In the genomic region with DNA sequence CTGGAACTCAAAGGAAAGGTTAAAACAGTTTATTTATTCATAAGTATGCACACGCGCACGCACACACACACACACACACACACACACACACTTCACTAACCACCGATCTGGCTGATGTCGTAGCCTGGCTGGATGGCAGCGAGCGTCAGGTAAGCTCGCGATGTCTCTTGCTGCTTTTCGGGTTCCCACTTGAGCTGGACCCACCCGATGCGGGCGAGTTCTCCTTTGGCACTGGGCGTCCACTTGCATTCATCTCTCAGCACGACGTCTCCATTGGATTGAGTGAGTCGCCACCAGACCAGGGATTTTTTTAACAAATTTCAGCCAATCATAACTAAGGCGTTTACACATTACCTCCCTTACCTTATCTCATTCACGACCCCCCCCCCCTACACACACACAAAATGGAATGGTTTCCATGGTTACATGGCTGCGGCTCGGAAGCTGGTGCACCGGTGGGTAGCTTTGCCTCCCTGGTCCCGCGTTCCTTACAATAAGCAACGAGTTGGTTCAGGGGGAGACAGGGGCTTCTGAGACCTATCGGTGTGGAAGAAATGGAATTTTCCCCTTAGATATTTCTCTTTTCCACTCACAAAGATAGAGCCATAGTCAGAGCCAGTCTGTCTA, we compare ENCODE assay signal across 25 mouse cellular contexts. TPM values are rescaled to one million over a fixed set of nuclear protein-coding genes. Genes with fewer than 3 reads are reported as not detected.
DNase-seq lines count a peak whose midpoint lies in the region; ATAC-seq and TF ChIP-seq lines count a peak whose summit lies in the region.
"Had no signal": no experiment of that assay in that cellular context is flagged by ENCODE, and none has a peak within 500 bp of the region (broad histone marks: within the 10 kb centered on the region; RNA-seq: fewer than 3 reads in every experiment).

No protein-coding gene starts in this region.

- H3K9me3 ChIP-seq in forebrain, embryonic 15.5 days = no peaks in the 10 kb centered on the region
- H3K9me3 ChIP-seq in forebrain, embryonic 11.5 days (ENCODE audit: control insufficient read depth, low read length) = no peaks in the 10 kb centered on the region
- H3K9me3 ChIP-seq in stomach, embryonic 14.5 days (ENCODE audit: control insufficient read depth, low read depth, low read length) = no peaks in the 10 kb centered on the region
- no peaks in the 10 kb centered on the region for H3K9me3 ChIP-seq in stomach, postnatal 0 days (ENCODE audit: control insufficient read depth, low read length)
- H3K9me3 ChIP-seq: embryonic facial prominence, embryonic 10.5 days; megakaryocyte, embryonic 14.5 days had no signal

- DNase-seq in forebrain, embryonic 11.5 days (ENCODE audit: low spot score) = no peak
- DNase-seq in layer of hippocampus, adult 9-11 months = peak; percentile 13
- no peak for DNase-seq in layer of hippocampus, adult 18-20 months (ENCODE audit: low spot score in 2 of 2)
- DNase-seq in stomach, postnatal 0 days (ENCODE audit: low spot score) = no peak
- no peak for DNase-seq in right cerebral cortex, postnatal 36 days (ENCODE audit: low spot score in 2 of 2)
- DNase-seq in T-cell, adult 2 months (ENCODE audit: low spot score) = no peak
- DNase-seq: adrenal gland, adult 8-10 months; cerebellum, adult 11 months; cerebellum, postnatal 25 days; heart, adult 18-20 months; kidney, adult 2 months; kidney, postnatal 14 days; liver; liver, postnatal 0 days; right cerebral cortex, adult 18-20 months; thymus, postnatal 25 days had no signal

- H3K4me2 ChIP-seq in forebrain, embryonic 15.5 days (replicated peaks) = no peak overlapping the region
- H3K4me2 ChIP-seq in forebrain, embryonic 11.5 days (ENCODE audit: low read depth, low read length, severe bottlenecking) = no peak overlapping the region
- H3K4me2 ChIP-seq in stomach, embryonic 14.5 days (replicated peaks; ENCODE audit: low read depth, low read length) = no peak overlapping the region
- no peak overlapping the region for H3K4me2 ChIP-seq in stomach, postnatal 0 days (replicated peaks; ENCODE audit: low read depth)

- WGBS in forebrain, embryonic 15.5 days = 75% methylated on average over 26 of the region's 26 CpGs
- 80% methylated on average over 26 of the region's 26 CpGs for WGBS in forebrain, embryonic 11.5 days
- WGBS in stomach, embryonic 14.5 days = 71% methylated on average over 26 of the region's 26 CpGs
- WGBS in stomach, postnatal 0 days = 60% methylated on average over 26 of the region's 26 CpGs

- H3K4me1 ChIP-seq in forebrain, embryonic 15.5 days = peaks cover 5% of the 10 kb centered on the region; the same call in 1 of the 2 replicates
- H3K4me1 ChIP-seq in forebrain, embryonic 11.5 days (replicated peaks; ENCODE audit: control insufficient read depth, insufficient read depth, low read length) = peaks cover 3% of the 10 kb centered on the region; the same call in 1 of the 2 replicates
- H3K4me1 ChIP-seq in stomach, embryonic 14.5 days (ENCODE audit: control insufficient read depth, insufficient read depth, low read length) = no peaks in the 10 kb centered on the region
- no peaks in the 10 kb centered on the region for H3K4me1 ChIP-seq in stomach, postnatal 0 days (replicated peaks; ENCODE audit: control insufficient read depth, insufficient read depth)
- H3K4me1 ChIP-seq: megakaryocyte, embryonic 14.5 days had no signal

- H3K36me3 ChIP-seq in forebrain, embryonic 15.5 days = 0 out of 2 replicates have a peak, but pooled peaks cover 3% of the 10 kb centered on the region
- H3K36me3 ChIP-seq in forebrain, embryonic 11.5 days (ENCODE audit: control insufficient read depth, insufficient read depth, low read length) = no peaks in the 10 kb centered on the region
- H3K36me3 ChIP-seq in stomach, embryonic 14.5 days (ENCODE audit: control insufficient read depth, insufficient read depth, low read length) = no peaks in the 10 kb centered on the region; the same call in 1 of the 2 replicates
- H3K36me3 ChIP-seq in stomach, postnatal 0 days (ENCODE audit: control insufficient read depth, insufficient read depth, low read length) = no peaks in the 10 kb centered on the region

- H3K27me3 ChIP-seq in forebrain, embryonic 15.5 days = no peaks in the 10 kb centered on the region
- no peaks in the 10 kb centered on the region for H3K27me3 ChIP-seq in forebrain, embryonic 11.5 days (ENCODE audit: control insufficient read depth, insufficient read depth, low read length)
- H3K27me3 ChIP-seq in stomach, embryonic 14.5 days (ENCODE audit: control insufficient read depth, insufficient read depth, low read length) = no peaks in the 10 kb centered on the region
- H3K27me3 ChIP-seq in stomach, postnatal 0 days (ENCODE audit: control insufficient read depth, insufficient read depth, low read length) = no peaks in the 10 kb centered on the region
- H3K27me3 ChIP-seq: CH12.LX; megakaryocyte, embryonic 14.5 days had no signal

- TF ChIP-seq CTCF in stomach, postnatal 0 days (IDR thresholded peaks at IDR 0.05; ENCODE audit: low read depth) = no peak

- ATAC-seq in forebrain, embryonic 15.5 days (replicated peaks) = 0 out of 2 replicates have a peak, but pooled peaks have one; percentile 23
- ATAC-seq in forebrain, embryonic 11.5 days (replicated peaks; ENCODE audit: low FRiP score) = no peak
- ATAC-seq in stomach, embryonic 14.5 days (ENCODE audit: insufficient number of reproducible peaks, insufficient read depth, low FRiP score, low read depth) = 0 out of 2 replicates have a peak, but pooled peaks have one; percentile 6
- ATAC-seq in stomach, postnatal 0 days (ENCODE audit: low FRiP score, low TSS enrichment) = no peak
- ATAC-seq: liver, postnatal 0 days had no signal

- no peak overlapping the region for H3K27ac ChIP-seq in forebrain, embryonic 15.5 days (replicated peaks)
- H3K27ac ChIP-seq in forebrain, embryonic 11.5 days (ENCODE audit: low read depth, low read length) = no peak overlapping the region
- no peak overlapping the region for H3K27ac ChIP-seq in stomach, embryonic 14.5 days (ENCODE audit: low read length)
- H3K27ac ChIP-seq in stomach, postnatal 0 days (replicated peaks) = no peak overlapping the region
- H3K27ac ChIP-seq: embryonic facial prominence, embryonic 10.5 days had no signal

- no peak overlapping the region for H3K9ac ChIP-seq in forebrain, embryonic 15.5 days (replicated peaks)
- no peak overlapping the region for H3K9ac ChIP-seq in forebrain, embryonic 11.5 days (ENCODE audit: low read length)
- H3K9ac ChIP-seq in stomach, embryonic 14.5 days (replicated peaks; ENCODE audit: low read depth, low read length) = no peak overlapping the region
- no peak overlapping the region for H3K9ac ChIP-seq in stomach, postnatal 0 days (ENCODE audit: low read length)
- H3K9ac ChIP-seq: liver, postnatal 0 days had no signal

- H3K4me3 ChIP-seq in forebrain, embryonic 15.5 days = no peak overlapping the region
- H3K4me3 ChIP-seq in forebrain, embryonic 11.5 days (ENCODE audit: low read depth, low read length) = no peak overlapping the region
- no peak overlapping the region for H3K4me3 ChIP-seq in stomach, embryonic 14.5 days (ENCODE audit: low read depth, low read length)
- H3K4me3 ChIP-seq in stomach, postnatal 0 days (ENCODE audit: low read depth, low read length) = no peak overlapping the region
- H3K4me3 ChIP-seq: embryonic facial prominence, embryonic 10.5 days; erythroblast, embryonic 14.5 days; megakaryocyte, embryonic 14.5 days had no signal

- TF ChIP-seq EP300 in stomach, postnatal 0 days (optimal IDR thresholded peaks at IDR 0.05) = no peak

RNA-seq across cellular contexts. Expression of a gene that starts 10.5 kb away (rescaled TPM):
- 0.19 TPM in 1 of 2 replicates, not detected in the other for polyA plus RNA-seq in forebrain, embryonic 15.5 days (2015; fragmentation: Nextera tagmentation; extraction: Ambion mirVana)
- polyA plus RNA-seq in forebrain, embryonic 11.5 days (2014; fragmentation: Nextera tagmentation; extraction: Ambion mirVana) = not detected in 2 replicates
- not detected for total RNA-seq in layer of hippocampus, adult 18-20 months (2021)
- polyA plus RNA-seq in stomach, embryonic 14.5 days (2014; fragmentation: Nextera tagmentation; extraction: Ambion mirVana) = 0.13 and 0.35 TPM in 2 replicates
- polyA plus RNA-seq in stomach, postnatal 0 days (2015; fragmentation: Nextera tagmentation; extraction: Ambion mirVana) = 0.21 and 0.22 TPM in 2 replicates
- total RNA-seq: adrenal gland, adult 8-10 months; CH12.LX; layer of hippocampus, postnatal 10 days; left cerebral cortex, postnatal 25 days had no signal
- polyA plus RNA-seq: erythroblast, embryonic 14.5 days had no signal

RNA-seq across cellular contexts. Expression of a gene that starts 25.9 kb away (rescaled TPM):
- 84.1 and 90.4 TPM in 2 replicates for polyA plus RNA-seq in forebrain, embryonic 15.5 days (2015; fragmentation: Nextera tagmentation; extraction: Ambion mirVana)
- polyA plus RNA-seq in forebrain, embryonic 11.5 days (2014; fragmentation: Nextera tagmentation; extraction: Ambion mirVana) = 119 and 121 TPM in 2 replicates
- total RNA-seq in layer of hippocampus, adult 18-20 months (2021) = 10 to 100 TPM; 15.1 to 15.9 TPM
- 68.7 and 73.7 TPM in 2 replicates for polyA plus RNA-seq in stomach, embryonic 14.5 days (2014; fragmentation: Nextera tagmentation; extraction: Ambion mirVana)
- polyA plus RNA-seq in stomach, postnatal 0 days (2015; fragmentation: Nextera tagmentation; extraction: Ambion mirVana) = 34.4 and 36.6 TPM in 2 replicates

RNA-seq across cellular contexts. Expression of a gene that starts 52.1 kb away (rescaled TPM):
- 3.0 and 3.6 TPM in 2 replicates for polyA plus RNA-seq in forebrain, embryonic 15.5 days (2015; fragmentation: Nextera tagmentation; extraction: Ambion mirVana)
- 0.08 and 0.25 TPM in 2 replicates for polyA plus RNA-seq in forebrain, embryonic 11.5 days (2014; fragmentation: Nextera tagmentation; extraction: Ambion mirVana)
- 1 to 10 TPM; 9.5 to 9.9 TPM for total RNA-seq in layer of hippocampus, adult 18-20 months (2021)
- polyA plus RNA-seq in stomach, embryonic 14.5 days (2014; fragmentation: Nextera tagmentation; extraction: Ambion mirVana) = 0.08 TPM in 1 of 2 replicates, not detected in the other
- 0.02 and 0.06 TPM in 2 replicates for polyA plus RNA-seq in stomach, postnatal 0 days (2015; fragmentation: Nextera tagmentation; extraction: Ambion mirVana)
- total RNA-seq: CH12.LX had no signal
- polyA plus RNA-seq: erythroblast, embryonic 14.5 days; heart, postnatal 0 days had no signal

Comparison
In these comparisons a context has a peak if more than half of its experiments do, and no peak if none do; other contexts are left out.
1. ATAC-seq: peak in forebrain, embryonic 15.5 days (single experiment) and stomach, embryonic 14.5 days (single experiment); none in forebrain, embryonic 11.5 days (single experiment) and stomach, postnatal 0 days (single experiment).